Mouse (Mus musculus) cerebellum, postnatal 36 days (tissue): ENCODE measurements at regions not wholly inside any gene's neighbourhood (a gene's known extent, or its start where the extent isn't known, plus 50 kb on each side); places are given as distances from the start of the nearest gene placed in this dataset.

Experiments used
- DNase-seq, 2 experiments: peaks; one replicate each; pipeline ENCODE4 v3.0.0; 2021 to 2022; ENCODE audit warnings: mixed read lengths in 2 of 2

GRCm38 (mm10) chr1:169872865-169873264 is 55.6 kb upstream of the Ccdc190 start:
- DNase-seq, result no peak

DNA sequence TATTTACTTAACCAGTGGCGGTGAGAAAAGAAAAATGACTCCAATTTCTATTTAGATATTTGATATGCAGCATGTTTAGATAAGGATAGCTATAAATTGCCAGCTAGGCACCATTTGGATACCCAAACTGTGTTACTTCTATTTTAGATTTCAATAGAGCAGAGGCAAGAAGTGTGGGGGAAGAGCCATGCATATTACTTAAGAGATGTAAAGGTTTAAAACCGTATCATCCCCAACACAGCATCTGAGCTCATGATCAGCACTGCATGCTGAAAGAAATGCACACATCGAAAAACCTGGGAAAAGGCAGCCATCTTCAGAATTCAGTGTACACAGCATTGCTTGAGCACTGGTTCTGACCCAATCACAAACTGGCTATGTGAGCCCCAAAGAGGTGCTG is 59.8 kb upstream of the Ccdc190 start:
- DNase-seq, result no peak

DNA sequence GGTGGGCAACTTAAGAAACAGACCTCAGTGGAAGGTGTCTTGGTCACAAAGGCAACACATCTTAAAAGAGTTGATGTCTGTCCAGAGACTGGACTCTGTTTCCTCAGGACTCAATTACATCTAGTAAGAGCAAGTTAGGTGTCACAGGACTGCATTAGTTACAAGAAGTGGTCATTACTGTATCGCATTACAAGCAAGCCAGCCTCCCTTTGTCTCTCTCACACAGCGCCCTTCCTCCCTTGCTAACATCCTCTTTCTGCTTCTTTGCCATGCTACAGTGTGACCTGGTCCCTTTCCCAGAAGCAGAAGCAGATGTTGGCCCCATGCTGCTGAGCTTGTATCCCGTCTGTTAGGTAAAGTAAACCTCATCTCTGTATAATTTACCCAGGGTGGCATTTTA is 61.0 kb upstream of the Ccdc190 start:
- no peak for DNase-seq

DNA sequence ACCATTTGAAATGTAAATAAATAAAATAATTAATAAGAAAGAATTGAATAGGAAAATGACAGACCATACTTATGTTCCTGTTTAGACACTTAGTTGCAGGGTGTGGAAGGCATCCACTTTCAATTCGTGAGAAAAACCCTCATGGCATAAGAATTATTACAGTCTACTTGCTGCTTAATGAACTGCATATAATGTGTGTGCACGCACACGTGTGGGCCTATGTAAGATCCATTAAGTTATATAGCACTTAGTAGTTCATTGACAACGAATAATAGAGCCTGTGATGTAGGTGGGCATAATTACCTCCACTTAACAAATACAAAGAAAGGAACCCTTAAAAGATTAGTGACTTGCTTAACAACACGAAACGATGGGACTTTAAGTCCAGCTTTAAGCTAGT is 61.6 kb upstream of the Ccdc190 start:
- no peak for DNase-seq

- DNase-seq, result no peak
Observed at GRCm38 (mm10) chr1:169859041-169859440, 69.4 kb upstream of the Ccdc190 start.

DNA sequence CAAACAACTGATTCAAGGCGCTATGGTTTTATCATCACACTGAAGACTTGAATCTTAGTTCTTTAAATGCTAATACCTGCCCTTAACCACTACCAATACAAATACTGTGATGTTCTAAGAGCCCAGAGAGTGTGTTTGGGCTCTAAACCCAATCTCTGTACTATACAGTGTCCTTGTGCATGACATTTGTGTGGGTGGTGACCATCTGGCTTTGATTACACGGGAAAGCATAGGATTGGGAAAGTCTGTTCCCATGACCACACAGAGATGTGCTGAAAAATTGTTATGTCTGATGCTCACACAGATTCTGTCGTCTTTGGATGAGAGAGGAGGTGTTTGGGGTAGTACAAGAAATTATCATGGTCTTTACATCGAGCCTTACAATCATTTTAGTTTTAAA is 76.8 kb upstream of the Ccdc190 start:
- no peak for DNase-seq

GRCm38 (mm10) chr1:169848254-169849015 is 80.0 kb upstream of the Ccdc190 start:
- peak; percentile 19 to 58 for DNase-seq

DNA sequence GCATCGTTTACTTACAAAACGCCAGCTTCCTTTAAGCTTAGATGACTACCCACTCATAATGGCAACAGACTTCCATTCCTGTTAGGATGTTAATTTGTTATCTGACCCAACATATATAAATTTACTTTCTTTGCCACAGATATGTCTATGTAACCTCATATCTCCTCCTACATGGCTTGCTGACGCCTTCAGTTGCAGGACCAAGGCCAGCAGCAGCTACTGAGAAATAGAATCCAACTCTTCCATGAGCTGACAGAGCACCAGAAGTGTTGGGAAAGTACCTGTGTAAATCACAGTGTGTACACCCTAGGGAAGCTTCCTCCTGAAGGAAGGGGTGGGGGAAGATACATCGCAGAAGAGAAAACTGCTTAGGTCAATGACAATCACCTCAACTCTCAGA is 86.0 kb upstream of the Ccdc190 start:
- DNase-seq, result no peak

- DNase-seq, result no peak
Observed at GRCm38 (mm10) chr1:169840948-169841347, 87.5 kb upstream of the Ccdc190 start.

GRCm38 (mm10) chr1:169840056-169840728 is 88.3 kb upstream of the Ccdc190 start:
- DNase-seq, result no peak

DNA sequence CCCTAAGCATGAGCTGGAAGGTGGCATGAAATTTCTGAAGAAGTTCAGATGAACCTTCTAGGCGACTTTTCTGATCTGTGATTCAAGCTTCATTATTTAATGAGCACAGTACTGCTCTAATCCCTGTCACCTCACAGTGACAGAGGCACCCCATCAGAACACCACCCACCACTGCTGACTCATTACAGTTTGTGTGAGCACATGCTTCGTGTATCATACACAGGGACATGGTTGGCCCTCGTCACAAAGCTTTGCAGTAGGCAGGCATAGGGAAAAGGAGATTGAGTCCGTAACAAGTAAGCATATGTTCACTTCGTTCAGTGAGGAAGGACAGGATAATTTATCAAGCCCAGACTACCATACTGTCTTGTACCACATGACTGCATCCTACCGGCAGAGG is 85.9 kb upstream of the Rgs4 start:
- no peak for DNase-seq

GRCm38 (mm10) chr1:169831326-169832066 is 84.1 kb upstream of the Rgs4 start:
- no peak for DNase-seq

DNA sequence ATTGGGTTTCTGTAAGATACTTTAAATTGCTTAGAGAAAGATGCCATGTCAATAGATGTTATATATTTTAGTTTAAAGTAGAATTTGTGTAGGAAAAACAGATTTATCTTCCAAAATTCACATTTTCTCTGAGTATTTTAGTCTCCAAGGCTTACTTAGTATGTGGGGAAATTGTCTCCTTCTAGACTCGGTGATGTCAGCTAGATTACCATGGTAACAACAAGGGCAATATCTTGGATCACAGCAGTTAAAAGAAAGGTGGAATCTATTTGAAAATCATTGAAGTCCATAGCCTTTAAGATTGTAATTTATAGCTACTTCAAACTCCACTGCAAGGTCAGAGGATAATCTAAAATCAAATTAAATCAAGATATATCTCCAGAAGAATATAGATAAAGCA is 83.2 kb upstream of the Rgs4 start:
- no peak for DNase-seq

DNA sequence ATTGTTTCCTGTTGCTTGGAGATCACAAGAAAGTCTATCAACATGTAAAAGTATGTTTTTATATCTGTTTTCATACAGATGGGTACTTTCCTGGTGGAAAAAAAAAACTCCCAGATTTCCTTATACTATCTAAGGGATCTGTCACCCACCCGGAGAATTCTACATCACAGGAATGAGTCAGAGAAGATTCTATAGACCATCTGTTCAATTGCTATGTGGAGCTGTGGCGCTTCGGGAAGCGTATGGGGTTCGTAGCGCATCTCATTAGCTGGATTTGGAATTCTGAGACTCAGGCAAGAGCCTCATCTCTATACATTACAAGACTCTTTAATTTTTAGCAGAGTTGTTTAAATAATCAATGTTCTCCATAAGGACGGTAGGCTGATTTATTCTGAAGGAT is 74.6 kb upstream of the Rgs4 start:
- no peak for DNase-seq

GRCm38 (mm10) chr1:169819404-169819949 is 72.0 kb upstream of the Rgs4 start:
- DNase-seq, result no peak

GRCm38 (mm10) chr1:169816939-169817338 is 69.5 kb upstream of the Rgs4 start:
- DNase-seq, result no peak

DNA sequence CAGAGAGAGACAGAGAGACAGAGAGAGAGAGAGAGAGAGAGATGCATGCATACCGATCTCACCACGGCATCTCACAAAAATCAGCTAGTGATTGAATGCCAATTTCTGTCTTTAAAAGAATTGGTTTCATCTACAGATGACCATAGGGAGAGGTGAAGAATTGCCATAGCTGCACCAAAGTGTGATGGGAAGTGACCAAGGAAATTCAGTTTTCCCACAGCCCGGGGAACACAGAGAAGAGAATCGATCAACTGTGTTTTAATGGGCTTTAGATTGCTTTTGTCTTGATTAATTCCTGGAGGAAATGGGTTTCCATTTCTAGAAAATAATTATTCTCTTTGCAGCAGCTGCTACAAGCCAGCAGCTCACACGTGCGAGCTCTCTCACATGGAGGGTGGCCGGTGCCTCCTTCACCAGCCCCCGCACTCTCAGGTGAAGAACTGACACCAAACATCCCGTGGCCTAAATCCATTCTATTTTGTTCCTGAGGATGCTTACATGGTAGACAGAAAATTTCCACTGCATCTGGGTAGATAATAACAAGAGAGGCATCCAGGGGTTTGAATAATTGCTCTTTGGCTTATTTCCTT is 65.2 kb upstream of the Rgs4 start:
- no peak for DNase-seq

GRCm38 (mm10) chr1:169803428-169804138 is 56.1 kb upstream of the Rgs4 start:
- DNase-seq, result no peak

- no peak for DNase-seq
Observed at GRCm38 (mm10) chr1:169802868-169803267, 55.4 kb upstream of the Rgs4 start.

- no peak for DNase-seq
Observed at GRCm38 (mm10) chr1:169802053-169802830, 54.8 kb upstream of the Rgs4 start.
